Mouse (Mus musculus): Measurements from ENCODE around the gene Slc25a24. TPM values are rescaled to one million over a fixed set of nuclear protein-coding genes. Genes with fewer than 3 reads are reported as not detected.

Slc25a24 gene
- polyA plus RNA-seq, 1 experiment from 2014 or later: 3.6 TPM

DNA sequence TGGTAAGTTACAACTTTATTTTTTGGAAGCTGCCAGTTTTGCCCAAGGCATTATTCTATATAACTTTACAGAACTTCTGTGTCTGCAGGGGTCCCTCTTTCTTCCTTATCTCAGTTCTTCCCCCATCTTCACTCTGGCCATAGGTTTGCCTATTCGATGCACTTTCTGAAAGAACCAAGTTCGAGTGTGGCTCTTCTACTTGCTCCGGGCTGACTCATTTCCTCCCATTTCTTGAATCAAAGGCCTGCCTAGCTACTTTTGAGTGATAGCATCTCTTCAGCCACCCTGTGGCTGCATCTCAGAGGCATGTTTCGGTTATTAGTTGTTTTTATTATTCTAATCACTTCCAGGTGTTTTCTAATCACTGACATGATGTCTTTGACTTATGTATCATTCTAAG lies 1.1 kb downstream of the Slc25a24 start:
- H3K4me2 ChIP-seq (ENCODE audit: low read length): peak overlapping the region; percentile 95
- 49% methylated on average over 4 of the region's 4 CpGs for WGBS
- no peak overlapping the region for H3K4me3 ChIP-seq (ENCODE audit: low read length)
- no peak overlapping the region for H3K27ac ChIP-seq (ENCODE audit: low read depth, low read length)
- peaks cover 14% of the 10 kb centered on the region for H3K4me1 ChIP-seq (ENCODE audit: control insufficient read depth, insufficient read depth, low read depth, low read length)
- no peaks in the 10 kb centered on the region for H3K9me3 ChIP-seq (ENCODE audit: control insufficient read depth, low read length)
- ATAC-seq: no peak
- no peak overlapping the region for H3K9ac ChIP-seq (ENCODE audit: low read depth, low read length)
- H3K36me3 ChIP-seq (ENCODE audit: control insufficient read depth, insufficient read depth, low read length): 0 out of 2 replicates have a peak, but pooled peaks cover 2% of the 10 kb centered on the region
- no peaks in the 10 kb centered on the region for H3K27me3 ChIP-seq (replicated peaks; ENCODE audit: control insufficient read depth, insufficient read depth, low read length)

GRCm38 (mm10) chr3:109125531-109125930 lies 2.6 kb downstream of the Slc25a24 start:
- 72% methylated on average over 6 of the region's 6 CpGs for WGBS
- Histone ChIP-seq H3K27me3 (replicated peaks; ENCODE audit: control insufficient read depth, insufficient read depth, low read length) (no peaks in the 10 kb centered on the region), H3K4me2 (ENCODE audit: low read length) (no peak overlapping the region), H3K4me1 (ENCODE audit: control insufficient read depth, insufficient read depth, low read depth, low read length) (peaks cover 14% of the 10 kb centered on the region), H3K4me3 (ENCODE audit: low read length) (no peak overlapping the region), H3K27ac (ENCODE audit: low read depth, low read length) (no peak overlapping the region), H3K9me3 (ENCODE audit: control insufficient read depth, low read length) (no peaks in the 10 kb centered on the region), H3K9ac (ENCODE audit: low read depth, low read length) (no peak overlapping the region), H3K36me3 (ENCODE audit: control insufficient read depth, insufficient read depth, low read length) (no peaks in the 10 kb centered on the region)
- no peak for ATAC-seq

- peaks cover 12% of the 10 kb centered on the region for H3K9me3 ChIP-seq (ENCODE audit: control insufficient read depth, low read length)
- H3K4me1 ChIP-seq (ENCODE audit: control insufficient read depth, insufficient read depth, low read depth, low read length): no peaks in the 10 kb centered on the region
- no peak overlapping the region for H3K27ac ChIP-seq (ENCODE audit: low read depth, low read length)
- no peaks in the 10 kb centered on the region for H3K27me3 ChIP-seq (replicated peaks; ENCODE audit: control insufficient read depth, insufficient read depth, low read length)
- no peak for ATAC-seq
- H3K36me3 ChIP-seq (ENCODE audit: control insufficient read depth, insufficient read depth, low read length): peaks cover 7% of the 10 kb centered on the region; the same call in 1 of the 2 replicates
- no peak overlapping the region for H3K4me2 ChIP-seq (ENCODE audit: low read length)
- H3K9ac ChIP-seq (ENCODE audit: low read depth, low read length): no peak overlapping the region
- H3K4me3 ChIP-seq (ENCODE audit: low read length): no peak overlapping the region
- WGBS: 65% methylated on average over 5 of the region's 5 CpGs
These were observed 6.8 kb downstream of the Slc25a24 start for GRCm38 (mm10) chr3:109129768-109130167.

GRCm38 (mm10) chr3:109132966-109133365 lies 10.0 kb downstream of the Slc25a24 start:
- H3K4me2 ChIP-seq (ENCODE audit: low read length): no peak overlapping the region
- H3K27me3 ChIP-seq (replicated peaks; ENCODE audit: control insufficient read depth, insufficient read depth, low read length): no peaks in the 10 kb centered on the region
- H3K27ac ChIP-seq (ENCODE audit: low read depth, low read length): no peak overlapping the region
- H3K4me1 ChIP-seq (ENCODE audit: control insufficient read depth, insufficient read depth, low read depth, low read length): no peaks in the 10 kb centered on the region
- peaks cover 7% of the 10 kb centered on the region; the same call in 1 of the 2 replicates for H3K36me3 ChIP-seq (ENCODE audit: control insufficient read depth, insufficient read depth, low read length)
- H3K9ac ChIP-seq (ENCODE audit: low read depth, low read length): no peak overlapping the region
- H3K4me3 ChIP-seq (ENCODE audit: low read length): no peak overlapping the region
- peaks cover 12% of the 10 kb centered on the region for H3K9me3 ChIP-seq (ENCODE audit: control insufficient read depth, low read length)
- ATAC-seq: no peak
- 86% methylated on average over 4 of the region's 4 CpGs for WGBS

GRCm38 (mm10) chr3:109134036-109134435 lies 11.1 kb downstream of the Slc25a24 start:
- peaks cover 12% of the 10 kb centered on the region for H3K9me3 ChIP-seq (ENCODE audit: control insufficient read depth, low read length)
- WGBS: 94% methylated on average over 15 of the region's 15 CpGs
- H3K27me3 ChIP-seq (replicated peaks; ENCODE audit: control insufficient read depth, insufficient read depth, low read length): no peaks in the 10 kb centered on the region
- ATAC-seq: no peak
- peaks cover 7% of the 10 kb centered on the region; the same call in 1 of the 2 replicates for H3K36me3 ChIP-seq (ENCODE audit: control insufficient read depth, insufficient read depth, low read length)
- H3K4me1 ChIP-seq (ENCODE audit: control insufficient read depth, insufficient read depth, low read depth, low read length): no peaks in the 10 kb centered on the region
- H3K9ac ChIP-seq (ENCODE audit: low read depth, low read length): no peak overlapping the region
- H3K27ac ChIP-seq (ENCODE audit: low read depth, low read length): no peak overlapping the region
- no peak overlapping the region for H3K4me2 ChIP-seq (ENCODE audit: low read length)
- H3K4me3 ChIP-seq (ENCODE audit: low read length): no peak overlapping the region

GRCm38 (mm10) chr3:109135352-109135751 lies 12.4 kb downstream of the Slc25a24 start:
- peaks cover 12% of the 10 kb centered on the region for H3K9me3 ChIP-seq (ENCODE audit: control insufficient read depth, low read length)
- H3K27me3 ChIP-seq (replicated peaks; ENCODE audit: control insufficient read depth, insufficient read depth, low read length): no peaks in the 10 kb centered on the region
- H3K27ac ChIP-seq (ENCODE audit: low read depth, low read length): no peak overlapping the region
- no peak overlapping the region for H3K4me3 ChIP-seq (ENCODE audit: low read length)
- 97% methylated on average over 1 of the region's 1 CpGs for WGBS
- H3K4me1 ChIP-seq (ENCODE audit: control insufficient read depth, insufficient read depth, low read depth, low read length): no peaks in the 10 kb centered on the region
- H3K36me3 ChIP-seq (ENCODE audit: control insufficient read depth, insufficient read depth, low read length): peaks cover 7% of the 10 kb centered on the region; the same call in 1 of the 2 replicates
- H3K4me2 ChIP-seq (ENCODE audit: low read length): no peak overlapping the region
- ATAC-seq: no peak
- H3K9ac ChIP-seq (ENCODE audit: low read depth, low read length): no peak overlapping the region

DNA sequence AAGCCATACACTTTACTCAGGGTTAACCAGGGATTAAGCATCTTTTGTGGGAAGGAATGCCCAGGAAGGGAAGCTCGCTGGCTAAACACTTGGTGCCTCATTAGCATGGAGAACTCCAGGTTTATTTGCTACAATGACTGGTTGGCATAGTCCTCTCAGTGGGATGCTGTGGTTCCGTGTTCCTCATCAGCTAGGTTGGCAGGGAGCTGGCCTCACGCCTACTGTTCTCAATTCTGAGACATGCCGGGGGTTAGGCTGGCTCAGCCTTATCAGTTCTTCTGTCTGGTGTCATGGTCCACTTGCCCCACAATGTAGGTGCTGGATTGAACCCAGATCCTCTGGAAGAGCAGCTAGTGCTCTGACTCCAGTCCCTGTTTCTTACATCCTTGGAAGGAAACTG lies 29.6 kb downstream of the Slc25a24 start:
- no peaks in the 10 kb centered on the region for H3K9me3 ChIP-seq (ENCODE audit: control insufficient read depth, low read length)
- no peak overlapping the region for H3K27ac ChIP-seq (ENCODE audit: low read depth, low read length)
- 70% methylated on average over 4 of the region's 4 CpGs for WGBS
- H3K4me1 ChIP-seq (ENCODE audit: control insufficient read depth, insufficient read depth, low read depth, low read length): no peaks in the 10 kb centered on the region
- ATAC-seq: no peak
- no peak overlapping the region for H3K4me2 ChIP-seq (ENCODE audit: low read length)
- H3K4me3 ChIP-seq (ENCODE audit: low read length): no peak overlapping the region
- no peaks in the 10 kb centered on the region for H3K36me3 ChIP-seq (ENCODE audit: control insufficient read depth, insufficient read depth, low read length)
- no peaks in the 10 kb centered on the region for H3K27me3 ChIP-seq (replicated peaks; ENCODE audit: control insufficient read depth, insufficient read depth, low read length)
- H3K9ac ChIP-seq (ENCODE audit: low read depth, low read length): no peak overlapping the region

DNA sequence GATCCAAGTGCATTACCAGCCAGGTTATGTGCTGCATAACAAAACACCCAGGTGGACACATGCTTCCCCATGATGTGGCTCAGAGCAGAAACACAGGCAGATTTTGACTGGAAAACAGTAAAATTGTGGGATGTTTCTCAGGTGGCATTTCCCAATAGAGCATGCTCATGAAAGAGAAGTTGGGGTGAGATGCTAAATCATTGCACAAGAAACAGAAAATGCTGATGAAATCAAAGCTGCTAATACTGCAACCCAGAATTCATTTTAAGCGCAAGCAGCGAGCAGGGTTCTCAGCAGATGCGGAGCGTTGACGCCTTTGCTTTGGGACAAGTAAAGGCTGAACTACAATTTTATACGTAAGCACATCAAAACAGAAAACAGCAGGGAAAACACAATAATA lies 30.5 kb downstream of the Slc25a24 start:
- no peak overlapping the region for H3K4me3 ChIP-seq (ENCODE audit: low read length)
- H3K27ac ChIP-seq (ENCODE audit: low read depth, low read length): no peak overlapping the region
- no peak for ATAC-seq
- H3K9me3 ChIP-seq (ENCODE audit: control insufficient read depth, low read length): no peaks in the 10 kb centered on the region
- no peak overlapping the region for H3K9ac ChIP-seq (ENCODE audit: low read depth, low read length)
- H3K36me3 ChIP-seq (ENCODE audit: control insufficient read depth, insufficient read depth, low read length): no peaks in the 10 kb centered on the region
- WGBS: 89% methylated on average over 6 of the region's 6 CpGs
- no peak overlapping the region for H3K4me2 ChIP-seq (ENCODE audit: low read length)
- H3K27me3 ChIP-seq (replicated peaks; ENCODE audit: control insufficient read depth, insufficient read depth, low read length): no peaks in the 10 kb centered on the region
- no peaks in the 10 kb centered on the region for H3K4me1 ChIP-seq (ENCODE audit: control insufficient read depth, insufficient read depth, low read depth, low read length)

DNA sequence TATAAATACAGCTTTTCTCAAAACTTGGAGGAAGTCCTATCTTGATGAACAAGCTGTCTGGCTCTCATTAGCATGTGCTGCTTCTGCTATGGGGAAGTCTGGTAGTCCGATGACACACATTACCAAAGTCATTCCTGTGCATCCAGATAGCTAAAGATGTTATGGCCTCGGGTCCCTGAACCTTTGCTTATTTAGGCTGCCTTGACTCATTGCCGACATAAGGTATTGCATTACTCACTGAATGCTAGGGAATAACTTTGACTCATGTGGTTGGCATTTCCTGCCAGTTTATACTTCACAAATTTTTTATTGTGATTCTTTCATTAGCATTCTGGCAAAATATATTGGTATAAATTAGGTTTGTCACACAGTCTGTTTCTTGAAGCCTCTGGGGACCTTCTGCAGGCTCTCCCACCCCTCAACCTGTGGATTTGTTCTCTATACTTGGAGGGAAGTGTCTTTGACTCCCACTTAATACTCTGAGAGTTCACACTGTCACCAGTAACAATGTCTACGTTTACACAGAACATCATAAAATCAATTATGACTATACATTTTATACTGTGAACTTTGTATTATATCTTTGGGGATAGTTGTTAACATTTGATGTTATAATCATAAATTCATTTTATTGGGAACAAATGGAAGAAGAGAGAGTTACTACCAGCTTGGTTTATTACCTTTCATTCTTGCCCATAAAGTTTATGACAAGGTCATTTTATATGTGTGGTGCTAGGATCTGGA lies 33.1 kb downstream of the Slc25a24 start:
- H3K9ac ChIP-seq (ENCODE audit: low read depth, low read length): no peak overlapping the region
- no peaks in the 10 kb centered on the region for H3K9me3 ChIP-seq (ENCODE audit: control insufficient read depth, low read length)
- no peak for ATAC-seq

More for the DNA sequence above, 33.1 kb downstream of the Slc25a24 start:
- Histone ChIP-seq H3K4me2 (ENCODE audit: low read length) (no peak overlapping the region), H3K27ac (ENCODE audit: low read depth, low read length) (no peak overlapping the region), H3K4me3 (ENCODE audit: low read length) (no peak overlapping the region), H3K36me3 (ENCODE audit: control insufficient read depth, insufficient read depth, low read length) (no peaks in the 10 kb centered on the region), H3K4me1 (ENCODE audit: control insufficient read depth, insufficient read depth, low read depth, low read length) (no peaks in the 10 kb centered on the region), H3K27me3 (replicated peaks; ENCODE audit: control insufficient read depth, insufficient read depth, low read length) (no peaks in the 10 kb centered on the region)
- 91% methylated on average over 4 of the region's 4 CpGs for WGBS
